Mouse (Mus musculus) MEL (cell line): ENCODE measurements at regions not wholly inside any gene's neighbourhood (a gene's known extent, or its start where the extent isn't known, plus 50 kb on each side); places are given as distances from the start of the nearest gene placed in this dataset.

ENCODE experiments used
- DNase-seq: peaks from one replicate; pipeline ENCODE4 v3.0.0; 2011; ENCODE audit warnings: low read depth, low spot score
- H3K27ac ChIP-seq: 2 replicates; pipeline ENCODE4 v1.5.1; 2012; ENCODE audit warnings: low read depth, mild to moderate bottlenecking, control low read depth, low read length, moderate library complexity; ENCODE audit not compliant: control insufficient read depth
- H3K27me3 ChIP-seq, 2 experiments: fragments of 150-350 bp in 1 of 2; sonication (generic) in 1 of 2; 2 replicates each; pipeline ENCODE4 v1.6.1; 2012; ENCODE audit warnings: low read length in 2 of 2, mild to moderate bottlenecking in 2 of 2, improper control_type of control experiment in 1 of 2, moderate library complexity in 1 of 2; ENCODE audit not compliant: insufficient read depth in 2 of 2, control insufficient read depth in 1 of 2
- H3K36me3 ChIP-seq, 2 experiments: 2 replicates each; pipeline ENCODE4 v1.6.1; 2012 to 2014; ENCODE audit warnings: low read length in 2 of 2, improper control_type of control experiment in 1 of 2, inconsistent platforms in 1 of 2, mild to moderate bottlenecking in 1 of 2; ENCODE audit not compliant: insufficient read depth in 2 of 2, control insufficient read depth in 1 of 2
- H3K4me1 ChIP-seq, 2 experiments: fragments of 150-350 bp in 1 of 2; sonication (generic) in 1 of 2; 2 replicates each; pipeline ENCODE4 v1.6.1; 2012; ENCODE audit warnings: low read length in 2 of 2, improper control_type of control experiment in 1 of 2, mild to moderate bottlenecking in 1 of 2; ENCODE audit not compliant: insufficient read depth in 2 of 2, control insufficient read depth in 1 of 2
- H3K4me3 ChIP-seq, 2 experiments: fragments of 150-350 bp in 1 of 2; sonication (generic) in 1 of 2; 2 replicates each; pipeline ENCODE4 v1.5.1; 2012; ENCODE audit warnings: low read depth in 2 of 2, low read length in 2 of 2, mild to moderate bottlenecking in 2 of 2, moderate library complexity in 2 of 2, control low read depth in 1 of 2, improper control_type of control experiment in 1 of 2; ENCODE audit not compliant: control insufficient read depth in 1 of 2, insufficient read depth in 1 of 2
- H3K79me2 ChIP-seq: 2 replicates; pipeline ENCODE4 v1.6.1; 2012; ENCODE audit warnings: mild to moderate bottlenecking, low read length, moderate library complexity; ENCODE audit not compliant: control insufficient read depth, poor library complexity, insufficient read depth
- H3K9ac ChIP-seq: 2 replicates; pipeline ENCODE4 v1.6.1; 2012; ENCODE audit warnings: low read depth, mild to moderate bottlenecking, control low read depth, low read length, moderate library complexity; ENCODE audit not compliant: control insufficient read depth, poor library complexity, severe bottlenecking
- H3K9me3 ChIP-seq: fragments of 150-350 bp; sonication (generic); replicated peaks from 2 replicates; pipeline ENCODE4 v1.6.1; 2012; ENCODE audit warnings: mild to moderate bottlenecking, low read length, improper control_type of control experiment, moderate library complexity; ENCODE audit not compliant: insufficient read depth
- CHD1 ChIP-seq: IDR thresholded peaks from 2 replicates; pipeline ENCODE4 v1.6.1; 2012; ENCODE audit warnings: low read depth, mild to moderate bottlenecking, inconsistent platforms, low read length, improper control_type of control experiment
- CHD2 ChIP-seq: IDR thresholded peaks from 2 replicates; pipeline ENCODE4 v1.6.1; 2011; ENCODE audit warnings: low read length, improper control_type of control experiment
- CTCF ChIP-seq, 3 experiments: IDR thresholded peaks in 2 of 3; conservative IDR thresholded peaks in 1 of 3; 2 replicates each; pipeline ENCODE4 v1.5.1; 2011 to 2012; ENCODE audit warnings: low read length in 3 of 3, low read depth in 2 of 3, mild to moderate bottlenecking in 2 of 3, improper control_type of control experiment in 1 of 3, inconsistent platforms in 1 of 3, mixed read lengths in 1 of 3, moderate library complexity in 1 of 3; ENCODE audit not compliant: control insufficient read depth in 1 of 3, insufficient read depth in 1 of 3, poor library complexity in 1 of 3, severe bottlenecking in 1 of 3
- E2F4 ChIP-seq: IDR thresholded peaks from 2 replicates; pipeline ENCODE4 v1.6.1; 2011; ENCODE audit warnings: low read depth, low read length, improper control_type of control experiment, borderline replicate concordance
- EP300 ChIP-seq, 2 experiments: IDR thresholded peaks; 2 replicates each; pipeline ENCODE4 v1.6.1; 2011; ENCODE audit warnings: improper control_type of control experiment in 2 of 2, low read length in 2 of 2, low read depth in 1 of 2, mild to moderate bottlenecking in 1 of 2
- ETS1 ChIP-seq: IDR thresholded peaks from 2 replicates; pipeline ENCODE4 v1.6.1; 2012; ENCODE audit warnings: low read depth, mild to moderate bottlenecking, inconsistent platforms, low read length, improper control_type of control experiment, moderate library complexity
- GATA1 ChIP-seq: IDR thresholded peaks from 2 replicates; pipeline ENCODE4 v1.6.1; 2011; ENCODE audit warnings: low read depth, low read length, improper control_type of control experiment
- KAT2A ChIP-seq: conservative IDR thresholded peaks from 2 replicates; pipeline ENCODE4 v1.6.1; 2012; ENCODE audit warnings: low read depth, low read length, improper control_type of control experiment, inconsistent platforms
- MAFK ChIP-seq: IDR thresholded peaks from 2 replicates; pipeline ENCODE4 v1.6.1; 2011; ENCODE audit warnings: low read depth, mild to moderate bottlenecking, low read length, improper control_type of control experiment, borderline replicate concordance
- MAZ ChIP-seq: IDR thresholded peaks from 2 replicates; pipeline ENCODE4 v1.6.1; 2012; ENCODE audit warnings: low read depth, mild to moderate bottlenecking, inconsistent platforms, low read length, improper control_type of control experiment
- POLR2AphosphoS2 ChIP-seq: IDR thresholded peaks from 2 replicates; pipeline ENCODE4 v1.6.1; 2011; ENCODE audit warnings: low read length, improper control_type of control experiment
- POLR2AphosphoS5 ChIP-seq: IDR thresholded peaks from 2 replicates; pipeline ENCODE4 v1.6.1; 2012; ENCODE audit warnings: low read depth, borderline replicate concordance, mild to moderate bottlenecking, inconsistent platforms, low read length, moderate library complexity, mixed read lengths
- RAD21 ChIP-seq: IDR thresholded peaks from 2 replicates; pipeline ENCODE4 v1.6.1; 2011; ENCODE audit warnings: mild to moderate bottlenecking, low read depth, low read length, improper control_type of control experiment
- RCOR1 ChIP-seq: IDR thresholded peaks from 2 replicates; pipeline ENCODE4 v1.6.1; 2012; ENCODE audit warnings: low read depth, mild to moderate bottlenecking, inconsistent platforms, low read length, improper control_type of control experiment
- SMC3 ChIP-seq: IDR thresholded peaks from 2 replicates; pipeline ENCODE4 v1.6.1; 2011; ENCODE audit warnings: low read depth, low read length, improper control_type of control experiment
- USF2 ChIP-seq, 2 experiments: IDR thresholded peaks; 2 replicates each; pipeline ENCODE4 v1.6.1; 2011 to 2012; ENCODE audit warnings: improper control_type of control experiment in 2 of 2, low read length in 2 of 2, borderline replicate concordance in 1 of 2, inconsistent platforms in 1 of 2, low read depth in 1 of 2, mild to moderate bottlenecking in 1 of 2; ENCODE audit not compliant: insufficient read depth in 1 of 2
- ZKSCAN1 ChIP-seq: IDR thresholded peaks from 2 replicates; pipeline ENCODE4 v1.6.1; 2012; ENCODE audit warnings: low read depth, mild to moderate bottlenecking, inconsistent platforms, low read length, improper control_type of control experiment, moderate library complexity

GRCm38 (mm10) chr2:178565368-178565818 is 135.1 kb downstream of the Cdh26 start:
- Histone ChIP-seq H3K4me1 (no peaks in the 10 kb centered on the region), H3K36me3 (no peaks in the 10 kb centered on the region), H3K9me3 (no peaks in the 10 kb centered on the region), H3K4me3 (no peak overlapping the region), H3K27me3 (no peaks in the 10 kb centered on the region), H3K79me2 (no peaks in the 10 kb centered on the region), H3K27ac (no peak overlapping the region), H3K9ac (no peak overlapping the region)
- TF ChIP-seq CHD1 = no peak
- TF ChIP-seq MAFK = no peak
- no peak for TF ChIP-seq USF2 (IDR thresholded peaks at IDR 0.05; ENCODE audit: borderline replicate concordance in 1 of 2, insufficient read depth in 1 of 2, low read depth in 1 of 2, low read length in 2 of 2)
- no peak for DNase-seq

DNA sequence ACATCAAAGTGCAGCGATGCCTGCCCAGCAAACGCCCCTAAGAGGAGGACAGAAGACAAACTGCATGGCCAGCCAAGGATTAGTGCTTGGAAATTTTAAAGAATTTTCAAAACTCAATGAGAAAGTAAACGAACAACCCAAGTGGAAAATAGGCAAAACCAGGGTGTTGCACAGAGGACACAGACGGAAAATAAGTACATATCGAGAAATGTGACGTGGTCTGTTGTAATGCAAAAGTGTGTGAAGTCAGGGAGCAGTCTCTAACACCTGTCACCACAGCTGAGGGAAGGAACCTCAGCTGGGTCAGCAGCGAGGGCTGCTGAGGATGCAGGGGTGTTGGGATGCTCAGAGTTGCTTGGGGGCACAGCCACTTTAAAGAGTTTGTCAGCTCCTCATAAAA is 137.2 kb downstream of the Cdh26 start:
- Histone ChIP-seq H3K9me3 (no peaks in the 10 kb centered on the region), H3K4me3 (no peak overlapping the region), H3K27ac (no peak overlapping the region), H3K79me2 (no peaks in the 10 kb centered on the region), H3K4me1 (no peaks in the 10 kb centered on the region), H3K9ac (no peak overlapping the region), H3K27me3 (no peaks in the 10 kb centered on the region), H3K36me3 (no peaks in the 10 kb centered on the region)
- DNase-seq = no peak
- TF ChIP-seq CHD2 (no peak), EP300 (IDR thresholded peaks at IDR 0.05; ENCODE audit: low read depth in 1 of 2, low read length in 2 of 2) (no peak)

DNA sequence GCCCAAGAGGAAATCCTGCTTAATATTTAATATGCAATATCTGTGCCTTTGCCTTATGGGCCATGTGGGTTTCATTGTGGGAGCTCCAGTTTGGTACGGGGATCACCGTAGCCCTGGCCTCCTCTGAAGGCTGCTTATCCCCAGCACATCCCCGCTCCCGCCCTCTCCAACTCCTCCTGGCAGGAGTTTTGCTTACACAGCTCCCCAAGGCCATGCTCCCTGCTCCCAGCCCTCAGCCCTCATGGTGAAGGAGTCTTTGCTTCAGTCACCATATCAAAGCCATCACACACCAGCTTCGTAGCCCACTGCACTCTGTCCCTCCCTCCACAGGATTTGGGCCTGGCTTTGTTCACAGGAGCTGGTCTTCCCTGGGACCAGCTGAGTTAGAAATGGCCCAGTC is 142.0 kb downstream of the Cdh26 start:
- H3K79me2 ChIP-seq = no peaks in the 10 kb centered on the region
- H3K4me1 ChIP-seq = no peaks in the 10 kb centered on the region
- H3K9me3 ChIP-seq = no peaks in the 10 kb centered on the region
- no peak for DNase-seq
- H3K9ac ChIP-seq = no peak overlapping the region
- no peaks in the 10 kb centered on the region for H3K27me3 ChIP-seq
- no peak overlapping the region for H3K4me3 ChIP-seq
- no peaks in the 10 kb centered on the region for H3K36me3 ChIP-seq
- no peak for TF ChIP-seq CHD2
- no peak for TF ChIP-seq POLR2AphosphoS2
- no peak overlapping the region for H3K27ac ChIP-seq

GRCm38 (mm10) chr2:178574859-178575258 is 144.5 kb downstream of the Cdh26 start:
- no peaks in the 10 kb centered on the region for H3K4me1 ChIP-seq
- peak; percentile 10 for DNase-seq
- H3K9ac ChIP-seq = no peak overlapping the region

More at GRCm38 (mm10) chr2:178574859-178575258, 144.5 kb downstream of the Cdh26 start:
- Histone ChIP-seq H3K36me3 (no peaks in the 10 kb centered on the region), H3K27ac (no peak overlapping the region), H3K27me3 (no peaks in the 10 kb centered on the region), H3K4me3 (no peak overlapping the region), H3K9me3 (no peaks in the 10 kb centered on the region), H3K79me2 (no peaks in the 10 kb centered on the region)
- TF ChIP-seq SMC3 = peak; percentile 32; the same call in 1 of the 2 replicates
- no peak for TF ChIP-seq POLR2AphosphoS5
- TF ChIP-seq MAZ = no peak
- no peak for TF ChIP-seq E2F4
- TF ChIP-seq KAT2A = no peak
- no peak for TF ChIP-seq CHD2
- TF ChIP-seq GATA1 = no peak
- TF ChIP-seq ZKSCAN1 = no peak
- TF ChIP-seq RAD21 = peak; percentile 24
- no peak for TF ChIP-seq POLR2AphosphoS2
- TF ChIP-seq CTCF (IDR thresholded peaks at IDR 0.05 in 2 of 3, conservative IDR thresholded peaks at IDR 0.05 in 1 of 3; ENCODE audit: control insufficient read depth in 1 of 3, insufficient read depth in 1 of 3, low read depth in 2 of 3, low read length in 3 of 3, poor library complexity in 1 of 3, severe bottlenecking in 1 of 3) = peak in 1 of 3 experiments; percentile 30; a peak in 1 of 6 replicates
- no peak for TF ChIP-seq RCOR1
- no peak for TF ChIP-seq ETS1
